Mouse (Mus musculus): ENCODE data around the gene Kcnj6. TPM values are rescaled to one million over a fixed set of nuclear protein-coding genes. Genes with fewer than 3 reads are reported as not detected.

The Kcnj6 gene
- polyA plus RNA-seq, 1 experiment from 2014 or later = 1.5 TPM

- Histone ChIP-seq H3K36me3 (no peaks in the 10 kb centered on the region), H3K27ac (replicated peaks) (no peak overlapping the region), H3K4me1 (replicated peaks) (peaks cover 17% of the 10 kb centered on the region), H3K4me2 (no peak overlapping the region), H3K9ac (no peak overlapping the region), H3K4me3 (no peak overlapping the region), H3K9me3 (no peaks in the 10 kb centered on the region), H3K27me3 (no peaks in the 10 kb centered on the region)
- 91% methylated on average over 2 of the region's 2 CpGs for WGBS
- ATAC-seq (ENCODE audit: low read depth) = no peak
Observed at GRCm38 (mm10) chr16:94980374-94980773, 17.1 kb downstream of the Kcnj6 start.

- WGBS = 67% methylated on average over 9 of the region's 9 CpGs
- ATAC-seq (ENCODE audit: low read depth) = no peak
- Histone ChIP-seq H3K27me3 (no peaks in the 10 kb centered on the region), H3K9me3 (no peaks in the 10 kb centered on the region), H3K4me1 (replicated peaks) (peaks cover 21% of the 10 kb centered on the region), H3K27ac (replicated peaks) (no peak overlapping the region), H3K4me3 (no peak overlapping the region), H3K4me2 (no peak overlapping the region), H3K36me3 (no peaks in the 10 kb centered on the region), H3K9ac (no peak overlapping the region)
Observed at GRCm38 (mm10) chr16:94979499-94979898, 18.0 kb downstream of the Kcnj6 start.

- Histone ChIP-seq H3K27ac (replicated peaks) (no peak overlapping the region), H3K36me3 (no peaks in the 10 kb centered on the region), H3K4me2 (no peak overlapping the region), H3K9ac (no peak overlapping the region), H3K27me3 (no peaks in the 10 kb centered on the region), H3K4me1 (replicated peaks) (peaks cover 15% of the 10 kb centered on the region; the same call in 1 of the 2 replicates), H3K9me3 (no peaks in the 10 kb centered on the region), H3K4me3 (no peak overlapping the region)
- 45% methylated on average over 14 of the region's 14 CpGs for WGBS
- no peak for ATAC-seq (ENCODE audit: low read depth)
Observed at GRCm38 (mm10) chr16:94972080-94972855, 25.2 kb downstream of the Kcnj6 start.

DNA sequence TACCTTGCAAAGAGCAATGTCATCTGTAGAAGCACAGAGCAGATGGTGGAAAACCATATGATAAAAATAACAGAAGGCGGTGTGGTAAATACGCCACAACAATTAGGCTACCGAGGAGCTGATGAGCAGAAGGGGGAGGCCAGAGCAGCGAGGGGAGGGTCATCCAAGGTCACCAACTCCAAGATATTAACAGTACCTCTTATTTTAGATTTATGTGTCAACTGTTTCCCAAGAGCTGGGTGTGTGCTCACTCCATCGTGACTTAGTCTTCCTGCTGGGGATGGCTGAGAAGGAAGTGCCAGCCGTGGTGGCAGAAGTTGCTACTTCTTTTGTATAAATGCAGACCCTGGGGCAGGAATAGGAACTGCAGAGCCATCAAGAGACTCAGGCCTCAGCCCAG lies 28.6 kb downstream of the Kcnj6 start:
- Histone ChIP-seq H3K36me3 (no peaks in the 10 kb centered on the region), H3K27me3 (no peaks in the 10 kb centered on the region), H3K4me2 (no peak overlapping the region), H3K9ac (no peak overlapping the region), H3K27ac (replicated peaks) (no peak overlapping the region), H3K4me3 (no peak overlapping the region), H3K4me1 (replicated peaks) (peaks cover 7% of the 10 kb centered on the region; the same call in 1 of the 2 replicates), H3K9me3 (no peaks in the 10 kb centered on the region)
- no peak for ATAC-seq (ENCODE audit: low read depth)
- WGBS = 72% methylated on average over 6 of the region's 6 CpGs

DNA sequence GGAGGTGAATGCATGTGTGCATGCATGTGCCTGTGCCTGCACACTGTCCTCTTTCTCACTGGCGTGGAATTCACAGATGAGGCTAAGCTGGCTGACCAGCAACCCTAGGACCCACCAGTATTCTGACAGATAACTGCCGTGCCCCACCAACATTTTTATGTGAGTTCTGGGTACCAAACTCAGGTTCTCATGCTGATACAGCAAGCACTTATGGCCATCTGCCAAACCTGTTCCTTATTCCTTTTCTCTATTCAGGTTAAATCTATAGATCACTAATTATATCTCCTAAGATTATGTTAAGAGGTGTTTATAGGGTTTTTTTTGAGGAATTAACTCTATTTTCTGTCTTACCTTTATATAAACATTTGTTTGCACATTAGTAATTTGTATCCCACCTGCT lies 29.0 kb downstream of the Kcnj6 start:
- no peak overlapping the region for H3K9ac ChIP-seq
- ATAC-seq (ENCODE audit: low read depth) = no peak
- H3K27ac ChIP-seq (replicated peaks) = no peak overlapping the region
- no peak overlapping the region for H3K4me3 ChIP-seq
- H3K9me3 ChIP-seq = no peaks in the 10 kb centered on the region
- H3K36me3 ChIP-seq = no peaks in the 10 kb centered on the region
- 91% methylated on average over 2 of the region's 2 CpGs for WGBS
- H3K4me2 ChIP-seq = no peak overlapping the region
- H3K4me1 ChIP-seq (replicated peaks) = peaks cover 7% of the 10 kb centered on the region; the same call in 1 of the 2 replicates
- no peaks in the 10 kb centered on the region for H3K27me3 ChIP-seq

- H3K9ac ChIP-seq = no peak overlapping the region
- H3K9me3 ChIP-seq = no peaks in the 10 kb centered on the region
- no peak overlapping the region for H3K4me2 ChIP-seq
- 85% methylated on average over 9 of the region's 9 CpGs for WGBS
- H3K4me3 ChIP-seq = no peak overlapping the region
- no peak for ATAC-seq (ENCODE audit: low read depth)
- H3K27ac ChIP-seq (replicated peaks) = no peak overlapping the region
- no peaks in the 10 kb centered on the region for H3K27me3 ChIP-seq
- peaks cover 3% of the 10 kb centered on the region; the same call in 1 of the 2 replicates for H3K4me1 ChIP-seq (replicated peaks)
- H3K36me3 ChIP-seq = no peaks in the 10 kb centered on the region
Observed at GRCm38 (mm10) chr16:94957156-94957828, 40.2 kb downstream of the Kcnj6 start.

DNA sequence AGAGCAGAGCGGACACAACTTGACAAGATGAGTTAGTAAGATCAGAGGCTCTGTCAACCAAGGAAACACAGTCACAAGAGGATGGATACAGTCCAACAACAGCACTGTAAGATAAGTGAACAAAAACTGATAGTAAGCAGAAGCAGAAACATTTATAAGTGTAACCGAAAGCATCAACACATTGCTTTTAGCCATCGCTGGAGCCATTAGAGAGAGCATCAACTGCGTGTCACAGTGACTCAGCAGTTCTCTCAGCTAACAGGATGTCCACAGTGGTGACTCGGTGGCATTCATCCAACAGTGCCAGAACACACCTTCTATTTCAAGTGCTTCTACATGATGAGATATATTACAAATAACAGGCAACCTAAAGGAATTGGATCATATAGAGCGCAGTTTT lies 41.1 kb downstream of the Kcnj6 start:
- H3K27ac ChIP-seq (replicated peaks) = no peak overlapping the region
- H3K36me3 ChIP-seq = no peaks in the 10 kb centered on the region
- no peak overlapping the region for H3K4me2 ChIP-seq
- no peak overlapping the region for H3K9ac ChIP-seq
- no peaks in the 10 kb centered on the region for H3K27me3 ChIP-seq
- H3K4me3 ChIP-seq = no peak overlapping the region
- H3K4me1 ChIP-seq (replicated peaks) = peaks cover 3% of the 10 kb centered on the region; the same call in 1 of the 2 replicates
- no peaks in the 10 kb centered on the region for H3K9me3 ChIP-seq
- WGBS = 95% methylated on average over 6 of the region's 6 CpGs
- no peak for ATAC-seq (ENCODE audit: low read depth)

- Histone ChIP-seq H3K27ac (replicated peaks) (no peak overlapping the region), H3K4me1 (replicated peaks) (peaks cover 3% of the 10 kb centered on the region; the same call in 1 of the 2 replicates), H3K36me3 (no peaks in the 10 kb centered on the region), H3K27me3 (no peaks in the 10 kb centered on the region), H3K9ac (no peak overlapping the region), H3K4me2 (no peak overlapping the region), H3K4me3 (no peak overlapping the region), H3K9me3 (no peaks in the 10 kb centered on the region)
- WGBS = 83% methylated on average over 1 of the region's 1 CpGs
- ATAC-seq (ENCODE audit: low read depth) = no peak
Observed at GRCm38 (mm10) chr16:94953294-94953693, 44.2 kb downstream of the Kcnj6 start.

GRCm38 (mm10) chr16:94949172-94949571 lies 48.3 kb downstream of the Kcnj6 start:
- 90% methylated on average over 7 of the region's 7 CpGs for WGBS
- no peaks in the 10 kb centered on the region for H3K9me3 ChIP-seq

GRCm38 (mm10) chr16:94946848-94947247 lies 50.7 kb downstream of the Kcnj6 start:
- H3K36me3 ChIP-seq = no peaks in the 10 kb centered on the region
- H3K4me1 ChIP-seq (replicated peaks) = no peaks in the 10 kb centered on the region
- no peak overlapping the region for H3K4me2 ChIP-seq
- no peaks in the 10 kb centered on the region for H3K27me3 ChIP-seq
- H3K9ac ChIP-seq = no peak overlapping the region
- H3K9me3 ChIP-seq = no peaks in the 10 kb centered on the region
- H3K4me3 ChIP-seq = no peak overlapping the region
- no peak for ATAC-seq (ENCODE audit: low read depth)
- WGBS = 70% methylated on average over 5 of the region's 5 CpGs
- H3K27ac ChIP-seq (replicated peaks) = no peak overlapping the region

More at GRCm38 (mm10) chr16:94949172-94949571, 48.3 kb downstream of the Kcnj6 start:
- no peak overlapping the region for H3K4me3 ChIP-seq
- no peak for ATAC-seq (ENCODE audit: low read depth)
- H3K36me3 ChIP-seq = no peaks in the 10 kb centered on the region
- H3K4me1 ChIP-seq (replicated peaks) = no peaks in the 10 kb centered on the region
- no peak overlapping the region for H3K4me2 ChIP-seq
- H3K27me3 ChIP-seq = no peaks in the 10 kb centered on the region
- no peak overlapping the region for H3K9ac ChIP-seq
- no peak overlapping the region for H3K27ac ChIP-seq (replicated peaks)

- H3K27ac ChIP-seq (replicated peaks) = no peak overlapping the region
- peaks cover 15% of the 10 kb centered on the region for H3K4me1 ChIP-seq (replicated peaks)
- no peak overlapping the region for H3K9ac ChIP-seq
- H3K36me3 ChIP-seq = no peaks in the 10 kb centered on the region
- no peak overlapping the region for H3K4me2 ChIP-seq
- 87% methylated on average over 8 of the region's 8 CpGs for WGBS
- H3K27me3 ChIP-seq = peaks cover 6% of the 10 kb centered on the region; the same call in 1 of the 2 replicates
- no peak for ATAC-seq (ENCODE audit: low read depth)
- H3K4me3 ChIP-seq = no peak overlapping the region
- H3K9me3 ChIP-seq = no peaks in the 10 kb centered on the region
Observed at GRCm38 (mm10) chr16:94932702-94933101, 64.8 kb downstream of the Kcnj6 start.
